Mouse (Mus musculus): ENCODE results near the gene Adipor2.

GRCm38 (mm10) chr6:119431751-119432324 lies 14.3 kb upstream of the Adipor2 start:
- no peak for TF ChIP-seq POLR2A (IDR thresholded peaks at IDR 0.05; ENCODE audit: insufficient read depth, low read depth, low read length)
- TF ChIP-seq CTCF (IDR thresholded peaks at IDR 0.05): no peak

Measured in heart, adult 2 months (tissue).